Mouse (Mus musculus) neural tube, postnatal 0 days (tissue): ENCODE data around the gene Lbh. TPM values are rescaled to one million over a fixed set of nuclear protein-coding genes. Genes with fewer than 3 reads are reported as not detected.

Experiments
- polyA plus RNA-seq: library from polyadenylated mRNA; unstranded; fragments of >200 nt; fragmentation: Nextera tagmentation; extraction: Ambion mirVana; gene quantifications from 2 replicates; pipeline ENCODE4 v1.2.1, GENCODE M21; 2015

Lbh gene
- 3.5 and 4.3 TPM in 2 replicates for polyA plus RNA-seq

DNA sequence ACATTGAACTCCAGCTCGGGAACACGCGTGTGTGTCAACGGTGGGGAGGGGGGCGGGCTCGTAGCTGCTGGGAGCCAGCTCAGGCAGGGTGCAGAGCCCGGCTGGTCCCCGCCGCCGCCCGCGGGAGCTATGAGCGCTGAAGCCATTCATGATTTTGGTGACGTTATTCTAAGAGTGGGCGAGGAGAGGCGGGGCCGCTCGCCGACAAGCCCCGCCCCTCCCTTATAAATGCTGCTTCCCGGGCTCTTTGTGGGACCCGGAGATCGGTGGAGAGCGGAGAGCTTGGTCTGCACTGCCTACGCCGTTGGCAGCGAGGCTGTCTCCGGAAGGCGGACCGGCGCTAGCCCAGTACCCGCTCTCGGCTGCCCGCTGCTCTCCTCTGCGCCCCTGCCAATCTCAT is at the start of gene Lbh:
TSS of gene Lbh (plus strand) at position 253 of the 400 bp plus-strand sequence.

Other genes with a start within 250 kb of the Lbh start
- 86.1 and 92.3 TPM in 2 replicates for gene Ypel5, start 81.9 kb upstream of the Lbh start, polyA plus RNA-seq
- 10.2 and 11.2 TPM in 2 replicates for gene Lclat1, start 189.7 kb downstream of the Lbh start, polyA plus RNA-seq